Mouse (Mus musculus) heart, embryonic 14.5 days (tissue): ENCODE results near the gene Stat1. TPM values are rescaled to one million over a fixed set of nuclear protein-coding genes. Genes with fewer than 3 reads are reported as not detected.

ENCODE experiments used
- ATAC-seq: fragments of 200-750 bp; cut with Nextera tagmentation; 2 replicates; pipeline ENCODE4 v1.8.0; 2017; ENCODE audit warnings: low read depth, moderate TSS enrichment; ENCODE audit not compliant: insufficient number of reproducible peaks, insufficient read depth, low FRiP score
- H3K27ac ChIP-seq, 2 experiments: fragments of 200-500 bp in 1 of 2; fragments of 300-500 bp in 1 of 2; sonication (generic) in 1 of 2; replicated peaks in 1 of 2; 2 replicates each; pipeline ENCODE4 v1.5.1; 2012 to 2014; ENCODE audit warnings: low read depth in 2 of 2, low read length in 2 of 2, control low read depth in 1 of 2, mild to moderate bottlenecking in 1 of 2, mixed read lengths in 1 of 2; ENCODE audit not compliant: control insufficient read depth in 1 of 2, insufficient read depth in 1 of 2
- H3K27me3 ChIP-seq: fragments of 300-500 bp; sonication (generic); 2 replicates; pipeline ENCODE4 v1.6.1; 2014; ENCODE audit warnings: mild to moderate bottlenecking, low read length, control low read depth; ENCODE audit not compliant: control insufficient read depth, insufficient read depth
- H3K36me3 ChIP-seq: fragments of 300-500 bp; sonication (generic); 2 replicates; pipeline ENCODE4 v1.6.1; 2014; ENCODE audit warnings: mild to moderate bottlenecking, control low read depth, low read length, mixed read lengths; ENCODE audit not compliant: control insufficient read depth, insufficient read depth
- H3K4me1 ChIP-seq, 2 experiments: fragments of 200-500 bp in 1 of 2; fragments of 300-500 bp in 1 of 2; sonication (generic) in 1 of 2; 2 replicates each; pipeline ENCODE4 v1.6.1; 2012 to 2014; ENCODE audit warnings: low read length in 2 of 2, control low read depth in 1 of 2, mixed read lengths in 1 of 2; ENCODE audit not compliant: control insufficient read depth in 2 of 2, insufficient read depth in 2 of 2
- H3K4me2 ChIP-seq: fragments of 300-500 bp; sonication (generic); 2 replicates; pipeline ENCODE4 v1.6.1; 2014; ENCODE audit warnings: mild to moderate bottlenecking, low read length
- H3K4me3 ChIP-seq, 2 experiments: fragments of 200-500 bp in 1 of 2; fragments of 300-500 bp in 1 of 2; sonication (generic) in 1 of 2; 2 replicates each; pipeline ENCODE4 v1.5.1; 2012 to 2014; ENCODE audit warnings: low read length in 2 of 2, mild to moderate bottlenecking in 2 of 2, control low read depth in 1 of 2, low read depth in 1 of 2, moderate library complexity in 1 of 2; ENCODE audit not compliant: control insufficient read depth in 1 of 2, insufficient read depth in 1 of 2
- H3K9ac ChIP-seq: fragments of 300-500 bp; sonication (generic); 2 replicates; pipeline ENCODE4 v1.6.1; 2014; ENCODE audit warnings: mild to moderate bottlenecking, low read length
- H3K9me3 ChIP-seq: fragments of 300-500 bp; sonication (generic); 2 replicates; pipeline ENCODE4 v1.6.1; 2016; ENCODE audit warnings: low read length, control low read depth; ENCODE audit not compliant: control insufficient read depth
- WGBS: fragments of 180-500 bp; shearing (Covaris S2); extraction: QIAGEN DNeasy Blood & Tissue Kit; methylation state at CpG from one replicate; pipeline ENCODE4 v1.1.7; 2014; 5-methylcytosine and 5-hydroxymethylcytosine counted together
- polyA plus RNA-seq: library from polyadenylated mRNA; unstranded; fragments of >200 nt; fragmentation: Nextera tagmentation; extraction: Ambion mirVana; gene quantifications from 2 replicates; pipeline ENCODE4 v1.2.1, GENCODE M21; 2014

Gene Stat1
- polyA plus RNA-seq, 1 experiment from 2014 or later: 31.7 TPM

DNA sequence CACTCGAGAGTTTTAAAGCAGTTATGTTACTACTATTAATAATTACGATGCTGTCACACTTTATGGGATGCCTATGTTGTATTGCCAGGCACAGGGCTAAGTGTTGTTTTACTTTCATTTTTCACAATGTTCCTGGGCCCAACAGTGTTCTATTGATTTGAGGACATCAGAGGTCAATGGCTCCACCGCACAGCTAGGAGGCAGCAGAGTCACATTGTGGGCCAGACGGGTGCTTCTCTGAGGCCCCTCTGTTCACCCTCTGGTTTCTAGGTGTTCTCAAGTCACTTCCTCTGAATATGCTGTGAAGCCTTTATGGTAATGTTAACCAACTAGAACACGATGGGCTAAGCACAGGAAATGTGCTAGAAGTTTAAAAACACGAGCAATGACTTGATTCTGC lies 18.7 kb upstream of the Stat1 start:
- Histone ChIP-seq H3K9me3 (no peaks in the 10 kb centered on the region), H3K4me2 (no peak overlapping the region), H3K9ac (no peak overlapping the region), H3K27ac (no peak overlapping the region), H3K36me3 (no peaks in the 10 kb centered on the region), H3K4me1 (no peaks in the 10 kb centered on the region), H3K27me3 (no peaks in the 10 kb centered on the region), H3K4me3 (no peak overlapping the region)
- WGBS: 70% methylated on average over 6 of the region's 6 CpGs
- ATAC-seq: no peak

DNA sequence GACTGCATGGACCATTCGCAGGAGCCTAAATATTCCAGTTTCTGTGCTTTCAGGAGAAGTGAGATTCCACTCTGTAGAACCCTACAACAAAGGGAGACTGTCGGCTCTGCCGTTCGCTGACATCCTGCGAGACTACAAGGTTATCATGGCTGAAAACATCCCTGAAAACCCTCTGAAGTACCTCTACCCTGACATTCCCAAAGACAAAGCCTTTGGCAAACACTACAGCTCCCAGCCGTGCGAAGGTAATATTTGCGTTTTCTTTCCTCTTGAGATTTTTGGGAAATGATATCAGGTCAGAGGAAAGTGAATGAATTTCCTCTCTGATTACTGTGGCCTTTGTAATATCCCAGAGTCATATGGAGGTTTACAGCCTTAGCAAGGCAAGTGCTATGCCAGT lies 16.4 kb upstream of the Stat1 start:
- H3K4me1 ChIP-seq: no peaks in the 10 kb centered on the region
- no peak overlapping the region for H3K4me3 ChIP-seq
- H3K36me3 ChIP-seq: no peaks in the 10 kb centered on the region
- H3K27ac ChIP-seq: no peak overlapping the region
- H3K27me3 ChIP-seq: no peaks in the 10 kb centered on the region
- ATAC-seq: no peak
- no peaks in the 10 kb centered on the region for H3K9me3 ChIP-seq
- WGBS: 68% methylated on average over 8 of the region's 8 CpGs
- H3K4me2 ChIP-seq: no peak overlapping the region
- H3K9ac ChIP-seq: no peak overlapping the region

DNA sequence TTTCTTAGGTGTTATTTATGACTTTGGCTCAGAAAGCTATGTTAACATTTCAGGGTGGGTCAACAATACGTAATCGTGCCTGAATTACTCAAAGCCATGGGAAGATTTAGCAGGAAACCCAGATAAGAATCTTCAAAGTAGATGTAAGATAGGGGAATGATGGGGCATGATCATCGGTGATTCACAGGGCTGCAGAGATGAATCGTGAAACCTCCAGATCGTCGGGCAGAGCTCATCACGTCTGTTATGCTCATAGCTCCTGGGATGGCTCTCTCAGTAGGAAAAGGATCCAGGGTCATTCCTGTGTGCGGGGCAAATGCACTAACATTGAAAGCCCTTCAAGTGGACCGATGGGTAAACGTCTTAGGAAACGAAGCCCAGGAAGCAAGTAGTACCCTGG lies 12.0 kb upstream of the Stat1 start:
- no peak overlapping the region for H3K27ac ChIP-seq
- no peaks in the 10 kb centered on the region for H3K4me1 ChIP-seq
- no peaks in the 10 kb centered on the region for H3K36me3 ChIP-seq
- no peaks in the 10 kb centered on the region for H3K9me3 ChIP-seq
- H3K4me2 ChIP-seq: no peak overlapping the region
- ATAC-seq: no peak
- no peak overlapping the region for H3K9ac ChIP-seq
- 82% methylated on average over 11 of the region's 11 CpGs for WGBS
- H3K27me3 ChIP-seq: no peaks in the 10 kb centered on the region
- H3K4me3 ChIP-seq: no peak overlapping the region

DNA sequence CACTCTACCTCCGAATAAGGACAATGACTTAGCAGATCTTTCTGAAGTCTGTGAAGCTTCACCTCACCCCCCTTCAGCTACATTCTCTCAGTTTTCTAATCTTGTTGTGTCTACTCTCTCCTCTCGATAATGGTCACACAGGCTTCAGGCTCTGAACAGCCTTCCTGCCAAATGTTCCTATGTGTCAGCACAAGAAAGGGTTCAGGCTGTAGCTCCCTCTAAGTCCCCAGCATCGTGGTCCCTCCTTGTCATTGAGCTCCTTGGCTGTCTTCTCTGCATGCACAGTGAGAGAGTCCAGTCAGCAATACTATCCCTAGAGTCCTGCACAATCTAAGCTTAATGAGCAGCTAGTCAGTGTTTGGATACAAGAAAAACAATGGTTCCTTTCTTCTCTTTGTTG lies 8.0 kb upstream of the Stat1 start:
- no peaks in the 10 kb centered on the region for H3K27me3 ChIP-seq
- no peaks in the 10 kb centered on the region for H3K36me3 ChIP-seq
- H3K9me3 ChIP-seq: no peaks in the 10 kb centered on the region
- H3K9ac ChIP-seq: no peak overlapping the region
- ATAC-seq: no peak
- H3K4me2 ChIP-seq: no peak overlapping the region
- peaks cover 3 to 4% of the 10 kb centered on the region in 2 experiments; a peak in 3 of 4 replicates for H3K4me1 ChIP-seq
- no peak overlapping the region for H3K4me3 ChIP-seq
- H3K27ac ChIP-seq: no peak overlapping the region
- WGBS: 36% methylated on average over 3 of the region's 3 CpGs

DNA sequence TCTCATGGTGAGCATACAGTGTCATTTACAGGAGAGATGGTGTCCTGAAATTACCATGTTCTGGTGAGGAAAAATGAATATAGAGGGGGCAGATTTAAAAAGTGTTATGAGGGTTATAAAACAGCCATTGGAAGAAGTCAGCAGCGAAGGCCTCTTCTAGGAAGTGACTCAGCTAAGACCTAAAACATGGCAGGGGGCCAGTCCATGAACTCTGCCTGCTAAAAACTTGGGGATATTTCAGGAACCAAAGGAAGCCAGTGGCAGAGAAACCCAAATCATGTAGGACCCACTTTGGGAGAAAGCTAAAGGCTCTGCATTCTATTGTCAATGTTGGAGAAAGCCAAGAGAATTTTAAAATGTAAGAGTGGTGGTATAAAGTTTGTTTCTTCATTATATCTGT lies 6.9 kb upstream of the Stat1 start:
- H3K9ac ChIP-seq: no peak overlapping the region
- no peak overlapping the region for H3K27ac ChIP-seq
- H3K4me2 ChIP-seq: no peak overlapping the region
- no peaks in the 10 kb centered on the region for H3K36me3 ChIP-seq
- ATAC-seq: no peak
- H3K4me1 ChIP-seq: peaks cover 3 to 4% of the 10 kb centered on the region in 2 experiments; a peak in 3 of 4 replicates
- whole genome bisulfite sequencing: 62% methylated on average over 1 of the region's 1 CpGs
- no peaks in the 10 kb centered on the region for H3K27me3 ChIP-seq
- no peak overlapping the region for H3K4me3 ChIP-seq
- no peaks in the 10 kb centered on the region for H3K9me3 ChIP-seq

DNA sequence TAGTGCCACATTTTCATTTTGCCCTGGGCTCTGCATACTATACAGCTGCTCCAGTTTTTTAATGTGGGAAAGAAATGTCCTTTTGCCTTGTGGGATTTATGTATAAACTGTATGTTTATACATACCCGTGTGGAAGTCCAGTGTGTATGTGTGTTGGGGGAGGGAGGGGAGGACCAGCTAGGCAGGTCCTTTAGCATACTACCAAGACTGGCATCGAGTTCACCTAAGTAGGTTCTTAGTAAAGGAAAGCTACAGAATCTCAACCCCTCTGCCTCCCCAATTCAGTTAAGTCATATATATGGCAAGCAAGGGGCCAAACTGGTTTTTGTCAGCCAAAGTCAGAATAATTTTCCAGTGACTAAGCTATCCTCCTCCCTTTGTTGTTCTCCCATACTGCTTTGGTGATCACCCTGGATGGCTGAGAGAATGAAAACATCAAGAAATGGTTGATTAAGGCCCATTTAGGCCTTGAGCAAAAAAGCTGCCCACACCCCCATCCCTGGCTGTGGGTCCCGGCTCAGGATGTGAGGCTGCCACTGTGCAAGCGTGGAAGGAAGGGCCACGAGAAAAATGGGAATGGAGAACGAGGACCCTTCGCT lies 6.1 kb upstream of the Stat1 start:
- WGBS: 31% methylated on average over 7 of the region's 7 CpGs
- Histone ChIP-seq H3K4me2 (peak overlapping the region; percentile 72), H3K9me3 (no peaks in the 10 kb centered on the region), H3K27ac (peak overlapping the region; percentile 81 to 82), H3K36me3 (no peaks in the 10 kb centered on the region), H3K4me3 (peak overlapping the region; percentile 41 to 46), H3K9ac (peak overlapping the region; percentile 77), H3K4me1 (peaks cover 3 to 4% of the 10 kb centered on the region in 2 experiments; a peak in 3 of 4 replicates), H3K27me3 (no peaks in the 10 kb centered on the region)
- no peak for ATAC-seq

DNA sequence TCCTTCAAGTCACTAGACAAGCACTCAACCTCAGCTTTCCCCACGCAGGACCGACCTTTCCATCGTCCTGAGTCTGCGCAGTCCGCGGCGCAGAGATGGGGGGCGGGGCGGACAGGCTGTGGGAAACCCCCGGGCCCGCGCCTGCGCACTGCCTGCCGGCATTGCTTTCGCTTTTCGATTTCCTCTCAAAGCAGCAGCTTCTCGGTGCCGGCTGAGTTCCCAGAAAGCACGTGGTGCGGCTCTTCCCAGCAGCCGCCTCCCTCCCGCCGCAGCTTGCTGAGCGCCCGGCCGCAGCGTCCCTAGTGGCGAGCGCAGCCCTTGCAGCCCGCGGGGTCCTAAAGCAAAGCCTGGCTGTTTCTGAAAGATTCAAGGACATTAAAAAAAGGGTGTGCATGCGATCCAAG lies 5.6 kb upstream of the Stat1 start:
- Histone ChIP-seq H3K36me3 (no peaks in the 10 kb centered on the region), H3K9me3 (no peaks in the 10 kb centered on the region), H3K27ac (peak overlapping the region; percentile 81 to 82), H3K4me3 (peak overlapping the region; percentile 41 to 46), H3K27me3 (no peaks in the 10 kb centered on the region), H3K9ac (peak overlapping the region; percentile 77), H3K4me2 (peak overlapping the region; percentile 72), H3K4me1 (peaks cover 3 to 6% of the 10 kb centered on the region in 2 experiments; a peak in 3 of 4 replicates)
- under 1% methylated on average over 32 of the region's 32 CpGs for WGBS
- ATAC-seq: peak; percentile 96

DNA sequence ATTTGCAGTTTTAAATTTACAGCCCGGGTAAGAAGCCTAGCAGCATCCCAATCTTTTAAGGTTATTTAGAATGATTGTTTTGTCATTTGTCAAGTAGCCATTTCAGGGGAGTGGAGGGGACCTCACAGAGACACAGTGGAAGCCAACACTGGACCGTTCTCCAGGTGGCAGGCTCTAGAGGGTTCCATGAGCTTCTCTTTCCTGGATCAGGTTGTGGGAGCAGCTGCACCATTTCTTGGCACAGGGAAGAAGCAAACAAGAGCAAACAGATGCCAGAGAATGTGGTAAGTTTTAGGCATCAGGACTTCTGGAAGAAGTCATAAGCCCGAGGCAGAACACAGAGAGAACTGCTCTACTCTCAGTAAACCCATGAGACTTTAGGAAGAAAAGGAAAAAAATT lies 2.8 kb upstream of the Stat1 start:
- no peak overlapping the region for H3K9ac ChIP-seq

More for the DNA sequence above, 2.8 kb upstream of the Stat1 start:
- Histone ChIP-seq H3K36me3 (no peaks in the 10 kb centered on the region), H3K9me3 (no peaks in the 10 kb centered on the region), H3K4me1 (peaks cover 5 to 14% of the 10 kb centered on the region in 2 experiments), H3K4me2 (no peak overlapping the region), H3K27me3 (no peaks in the 10 kb centered on the region), H3K27ac (no peak overlapping the region), H3K4me3 (no peak overlapping the region)
- ATAC-seq: no peak
- 76% methylated on average over 3 of the region's 3 CpGs for WGBS
